Mouse (Mus musculus) naive thymus-derived CD4-positive, alpha-beta T cell, adult 5 months (primary cell): ENCODE results near the gene Rdh13. TPM values are rescaled to one million over a fixed set of nuclear protein-coding genes. Genes with fewer than 3 reads are reported as not detected.

Source experiments
- polyA plus RNA-seq: library from polyadenylated mRNA; unstranded; fragments of 100-300 nt; shearing (Covaris generic); gene quantifications from one replicate; pipeline ENCODE4 v1.2.1, GENCODE M21; 2017

Rdh13 gene
- polyA plus RNA-seq = 5.1 TPM

DNA sequence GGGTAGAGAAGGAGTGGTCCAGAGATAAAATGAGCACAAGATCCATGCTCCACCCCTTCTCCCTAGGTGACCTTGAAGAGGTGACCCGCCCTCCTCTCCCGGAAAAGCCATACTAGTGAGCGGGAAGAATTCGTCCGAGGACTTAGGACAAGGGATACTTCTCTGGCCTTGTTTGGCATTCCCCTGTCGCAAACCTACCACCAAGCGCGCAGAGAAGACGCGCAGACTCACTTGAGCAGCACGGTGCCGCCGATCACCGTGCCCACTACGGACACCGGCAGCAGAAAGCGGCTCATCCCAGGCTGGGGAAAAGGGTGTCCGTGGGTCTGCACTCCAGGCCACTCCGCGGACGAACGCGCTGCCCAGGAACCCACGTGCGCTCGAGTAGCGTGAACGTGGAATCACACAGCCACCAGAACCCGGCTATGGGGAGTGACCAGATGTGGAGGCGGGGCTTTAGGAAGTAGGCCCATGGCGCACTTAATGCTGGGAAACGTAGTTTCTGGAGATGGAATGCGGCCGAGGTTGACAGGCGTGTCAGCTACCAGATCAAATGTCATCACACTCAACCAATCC lies at the start of gene Rdh13:
Gene Rdh13 (minus strand): TSS at position 434 of the 576 bp plus-strand sequence.

DNA sequence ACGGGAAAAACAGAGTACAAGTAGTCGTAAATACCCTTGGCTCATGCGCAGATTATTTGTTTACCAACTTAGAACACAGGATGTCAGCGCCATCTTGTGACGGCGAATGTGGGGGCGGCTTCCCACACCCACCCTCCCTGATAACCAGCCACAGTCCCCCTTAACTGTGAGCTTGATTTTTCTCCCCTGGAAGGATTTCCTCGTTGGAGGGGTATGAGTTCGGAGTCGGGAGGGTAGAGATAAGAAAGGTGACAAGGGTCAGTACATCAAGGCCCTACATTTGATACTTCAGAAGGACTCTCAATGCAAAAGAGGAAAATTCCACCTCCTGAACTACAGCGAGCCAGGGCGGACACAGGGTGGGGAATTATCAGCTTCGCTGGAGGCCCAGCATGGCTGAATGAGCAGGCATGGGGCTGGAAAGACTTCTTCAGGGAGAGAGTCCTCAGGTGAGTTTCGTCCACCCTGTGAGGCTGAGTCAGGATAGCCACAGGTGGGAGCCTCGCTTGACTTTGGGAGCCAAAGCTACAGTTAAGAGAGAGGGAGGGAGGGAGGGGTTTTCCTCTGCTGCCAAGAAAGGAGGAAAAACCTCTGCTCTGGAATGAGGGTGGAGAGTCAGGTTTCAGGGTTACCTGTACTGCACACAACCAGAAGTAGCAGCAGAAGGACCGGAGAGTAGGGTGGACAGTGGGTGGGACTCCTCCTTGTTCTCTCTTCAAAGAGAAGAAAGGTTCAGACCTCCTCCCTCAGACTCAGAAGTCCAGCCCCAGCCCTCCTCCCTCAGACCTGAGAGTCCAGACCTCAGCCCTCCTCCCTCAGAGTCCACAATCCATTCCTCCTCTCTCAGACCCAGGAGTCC lies 15.4 kb upstream of the Rdh13 start, which contains the start of gene Eps8l1:
Gene Eps8l1 (plus strand): TSS at position 99 of the 859 bp plus-strand sequence.

DNA sequence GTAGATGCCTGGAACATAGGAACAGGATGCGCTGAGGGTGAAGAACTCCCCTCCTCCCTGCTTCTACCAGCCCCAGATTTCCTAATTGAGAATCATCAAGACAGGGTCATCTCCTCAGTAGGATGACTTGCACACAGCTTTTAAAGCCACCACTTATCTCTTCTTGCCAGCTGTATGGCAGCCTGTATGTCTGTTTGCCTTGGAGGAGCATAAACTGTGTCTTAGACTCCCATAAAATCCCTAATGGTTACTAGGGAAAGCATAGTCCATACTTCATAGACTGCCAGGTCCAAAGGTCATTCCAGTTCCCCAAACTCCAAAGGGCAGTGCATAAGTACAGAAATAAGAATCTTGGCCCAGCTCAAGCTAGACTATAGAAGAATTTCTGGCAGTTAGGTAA lies 47.7 kb downstream of the Rdh13 start, which contains the start of gene Gp6:
Gene Gp6 (minus strand): TSS at position 15 of the 400 bp plus-strand sequence.

Other genes starting within 250 kb of the Rdh13 start
- not detected for gene Lilra5, start 207.9 kb downstream of the Rdh13 start, polyA plus RNA-seq
- not detected for gene Ncr1, start 107.9 kb downstream of the Rdh13 start, polyA plus RNA-seq
- not detected for gene Gp6, start 47.9 kb downstream of the Rdh13 start, polyA plus RNA-seq
- 11.5 TPM for gene Eps8l1, start 15.0 kb upstream of the Rdh13 start, polyA plus RNA-seq
- 302 TPM for gene Ppp1r12c, start 56.0 kb upstream of the Rdh13 start, polyA plus RNA-seq
- 6.2 TPM for gene Tnnt1, start 70.7 kb upstream of the Rdh13 start, polyA plus RNA-seq
- not detected for gene Tnni3, start 78.6 kb upstream of the Rdh13 start, polyA plus RNA-seq
- 0.17 TPM for gene Dnaaf3, start 86.8 kb upstream of the Rdh13 start, polyA plus RNA-seq
- gene Syt5, start 101.9 kb upstream of the Rdh13 start, polyA plus RNA-seq = not detected
- not detected for gene Ptprh, start 158.4 kb upstream of the Rdh13 start, polyA plus RNA-seq
- gene Tmem86b, start 185.8 kb upstream of the Rdh13 start, polyA plus RNA-seq = 16.4 TPM
- 282 TPM for gene Ppp6r1, start 213.4 kb upstream of the Rdh13 start, polyA plus RNA-seq
- 76.5 TPM for gene Hspbp1, start 239.4 kb upstream of the Rdh13 start, polyA plus RNA-seq
- not detected for gene Brsk1, start 245.0 kb upstream of the Rdh13 start, polyA plus RNA-seq